Mouse (Mus musculus) frontal cortex, adult (tissue): ENCODE results near the gene Cdc14b.
"Not testable (repeated sequence)": the region's sequence is repeated elsewhere in the genome, so short reads cannot be mapped to it uniquely, and the experiment has no call there.

Source experiments
- ATAC-seq: cut with Nextera tagmentation; 2 replicates; pipeline ENCODE4 v1.9.2; 2017; ENCODE audit warnings: mild to moderate bottlenecking, moderate library complexity, mixed read lengths; ENCODE audit not compliant: low TSS enrichment

The Cdc14b gene

GRCm38 (mm10) chr13:64273891-64274844 lies 922 bp downstream of the Cdc14b start:
- peak; percentile 47 for ATAC-seq

GRCm38 (mm10) chr13:64273352-64273751 lies 1.7 kb downstream of the Cdc14b start:
- no peak for ATAC-seq

- ATAC-seq = no peak
Measured at GRCm38 (mm10) chr13:64268384-64268783, 6.7 kb downstream of the Cdc14b start.

GRCm38 (mm10) chr13:64267151-64267550 lies 7.9 kb downstream of the Cdc14b start:
- ATAC-seq = no peak

GRCm38 (mm10) chr13:64264586-64264985 lies 10.5 kb downstream of the Cdc14b start:
- ATAC-seq = no peak

GRCm38 (mm10) chr13:64259903-64260302 lies 15.2 kb downstream of the Cdc14b start:
- peak; percentile 77 for ATAC-seq

- no peak for ATAC-seq
Measured at GRCm38 (mm10) chr13:64258516-64258821, 16.6 kb downstream of the Cdc14b start.

GRCm38 (mm10) chr13:64257814-64258515 lies 17.1 kb downstream of the Cdc14b start:
- no peak for ATAC-seq

- no peak for ATAC-seq
Measured at GRCm38 (mm10) chr13:64257010-64257813, 17.9 kb downstream of the Cdc14b start.

GRCm38 (mm10) chr13:64254185-64254584 lies 20.9 kb downstream of the Cdc14b start:
- not testable (repeated sequence) for ATAC-seq

GRCm38 (mm10) chr13:64253697-64254096 lies 21.4 kb downstream of the Cdc14b start:
- no peak for ATAC-seq

GRCm38 (mm10) chr13:64252147-64252546 lies 22.9 kb downstream of the Cdc14b start:
- ATAC-seq = no peak

GRCm38 (mm10) chr13:64250363-64250762 lies 24.7 kb downstream of the Cdc14b start:
- no peak for ATAC-seq

GRCm38 (mm10) chr13:64248775-64249524 lies 26.1 kb downstream of the Cdc14b start:
- peak; percentile 86 for ATAC-seq

- ATAC-seq = peak; percentile 49
Measured at GRCm38 (mm10) chr13:64248161-64248774, 26.8 kb downstream of the Cdc14b start.

- ATAC-seq = no peak
Measured at GRCm38 (mm10) chr13:64246106-64246505, 29.0 kb downstream of the Cdc14b start.

GRCm38 (mm10) chr13:64244685-64245261 lies 30.3 kb downstream of the Cdc14b start:
- no peak for ATAC-seq

- no peak for ATAC-seq
Measured at GRCm38 (mm10) chr13:64242721-64243120, 32.4 kb downstream of the Cdc14b start.

GRCm38 (mm10) chr13:64240626-64241025 lies 34.5 kb downstream of the Cdc14b start:
- no peak for ATAC-seq

- ATAC-seq = no peak
Measured at GRCm38 (mm10) chr13:64237681-64238157, 37.4 kb downstream of the Cdc14b start.
